Mouse (Mus musculus) v-Abl transformed pro-B cells (cell line): ENCODE measurements around the gene Aqr.
"Not testable (repeated sequence)": the region's sequence is repeated elsewhere in the genome, so short reads cannot be mapped to it uniquely, and the experiment has no call there.

Experiments
- in situ Hi-C, 2 experiments: fragments of 400-800 bp; cut with MboI; formaldehyde crosslinking; loops; one replicate each; pipeline ENCODE4 v1.15.1; 2025; ENCODE audit not compliant: unreplicated experiment in 2 of 2

Gene Aqr

DNA sequence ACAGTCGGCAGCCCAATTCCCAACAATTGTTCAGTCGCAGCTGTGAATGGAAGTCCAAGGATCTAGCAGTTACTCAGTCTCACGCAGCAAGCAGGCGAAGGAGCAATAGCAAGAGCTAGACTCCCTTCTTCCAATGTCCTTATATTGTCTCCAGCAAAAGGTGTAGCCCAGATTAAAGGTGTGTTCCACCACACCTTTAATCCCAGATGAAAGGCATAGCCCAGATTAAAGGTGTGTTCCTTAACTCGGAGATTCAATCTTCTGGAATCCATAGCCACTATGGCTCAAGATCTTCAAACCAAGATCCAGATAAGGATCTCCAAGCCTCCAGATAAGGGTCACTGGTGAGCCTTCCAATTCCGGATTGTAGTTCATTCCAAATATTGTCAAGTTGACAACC is at the start of gene Aqr:
Aqr (minus strand) TSS at position 101 of the 400 bp plus-strand sequence.
- in situ Hi-C loops = not testable (repeated sequence)

DNA sequence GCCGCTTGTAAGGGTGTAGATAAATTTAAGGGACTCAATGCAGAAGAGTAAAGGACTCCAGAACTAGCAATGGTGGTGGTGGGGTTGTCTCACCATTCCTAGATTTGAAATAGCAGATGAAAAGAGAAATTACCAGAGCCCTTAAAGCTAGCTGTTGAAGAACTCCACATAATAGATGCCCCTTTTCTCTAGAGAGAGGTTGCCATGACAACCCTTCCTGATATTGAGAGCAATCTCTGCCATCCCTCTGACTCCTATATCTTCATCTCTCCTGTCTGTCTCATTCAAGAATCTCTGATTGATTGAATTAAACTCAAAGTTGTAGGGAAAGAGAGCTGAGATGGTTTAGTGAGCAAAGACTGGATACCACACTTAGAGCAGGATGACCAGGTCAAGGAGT is 49.7 kb upstream of the Aqr start:
- in situ Hi-C loops = no loop called here

DNA sequence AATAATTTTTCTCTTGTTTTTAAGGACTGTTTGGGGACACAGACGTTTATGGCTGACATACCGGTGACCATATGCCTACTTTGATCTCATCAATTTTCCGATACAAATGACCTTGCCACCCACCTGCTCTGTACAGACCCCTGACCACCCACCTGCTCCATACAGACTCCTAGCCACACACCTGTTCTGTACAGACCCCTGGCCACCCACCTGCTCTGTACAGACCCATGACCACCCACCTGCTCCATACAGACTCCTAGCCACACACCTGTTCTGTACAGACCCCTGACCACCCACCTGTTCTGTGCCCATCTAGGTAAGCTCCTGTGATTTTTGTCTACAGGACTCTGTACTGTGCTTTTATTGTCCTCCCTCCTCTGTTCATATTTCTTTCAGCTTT is 48.8 kb upstream of the Aqr start:
- in situ Hi-C loops = no loop called here

DNA sequence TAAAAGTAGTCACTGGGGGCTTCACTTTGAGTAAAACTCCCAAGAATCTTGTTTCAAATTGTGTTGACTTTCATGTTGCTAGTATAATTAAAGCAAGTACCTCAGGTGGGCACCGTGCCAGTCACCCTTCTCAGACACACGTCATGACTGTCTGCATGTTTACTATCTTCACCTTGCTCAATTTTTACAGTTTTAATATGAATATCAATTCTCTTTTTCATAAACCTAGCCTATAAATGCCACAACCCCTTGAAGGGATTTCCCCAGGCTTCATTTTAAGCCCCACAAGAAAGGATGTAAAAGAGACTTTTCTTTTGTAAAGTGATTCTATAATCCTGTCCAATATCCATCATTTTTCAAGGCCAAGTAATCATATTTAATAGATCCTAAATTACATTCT is 44.4 kb upstream of the Aqr start:
- in situ Hi-C loops = no loop called here

DNA sequence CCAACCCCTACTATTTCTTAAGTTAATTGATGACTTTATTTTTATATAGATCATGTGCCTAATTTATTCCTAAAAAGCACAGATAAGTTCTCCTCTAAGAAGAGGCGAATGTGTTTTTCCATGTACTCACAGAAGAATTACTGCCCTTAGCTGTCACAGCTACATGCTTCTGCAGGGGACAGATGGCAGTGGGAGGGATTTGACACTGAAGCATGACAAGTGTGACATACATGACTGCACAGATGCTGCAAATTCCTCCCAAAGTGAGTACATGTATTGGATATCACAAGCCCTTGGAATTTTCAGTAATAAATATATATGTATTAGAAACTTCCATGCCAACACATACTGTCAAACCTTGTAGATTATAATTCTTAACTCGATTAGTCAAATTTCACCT is 41.8 kb upstream of the Aqr start:
- in situ Hi-C loops = no loop called here

DNA sequence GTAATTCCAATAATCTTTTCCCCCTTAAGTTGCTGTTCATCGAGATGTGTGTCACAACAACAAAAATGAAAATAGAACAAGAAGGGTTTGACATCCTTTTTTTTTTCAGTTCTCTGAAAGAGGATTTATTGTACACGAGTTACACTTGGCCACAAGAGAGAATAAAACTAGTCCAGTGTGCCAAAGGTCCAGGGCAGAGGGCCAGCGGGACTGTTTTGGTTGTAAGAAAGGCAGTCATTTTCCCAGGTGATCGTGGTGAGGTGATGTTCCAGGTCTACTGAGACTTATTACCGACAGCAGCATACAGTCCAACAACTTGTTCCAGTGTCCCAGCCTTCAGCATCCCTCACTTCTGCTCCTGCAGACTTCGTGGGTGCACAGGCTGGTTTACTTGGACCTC is 18.2 kb upstream of the Aqr start:
- in situ Hi-C loops = no loop called here

DNA sequence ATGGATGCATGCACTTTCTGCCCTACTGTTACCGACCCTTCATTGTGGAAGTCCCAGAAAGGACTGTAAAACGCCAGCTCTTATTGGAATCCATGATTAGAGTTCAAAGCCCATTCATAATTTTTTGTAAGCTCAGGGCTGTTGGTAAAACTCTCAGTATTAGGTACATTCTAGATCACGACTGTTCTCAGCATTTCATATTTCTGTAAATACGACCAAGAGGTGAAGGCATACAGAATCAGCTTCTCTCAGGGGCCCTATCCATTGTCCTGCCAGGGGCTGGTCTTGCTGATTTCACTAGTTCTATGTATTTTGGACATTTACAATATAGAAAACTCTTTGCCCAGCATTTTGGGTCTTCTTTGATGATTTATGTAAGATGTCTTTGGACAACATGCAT is 14.8 kb upstream of the Aqr start:
- in situ Hi-C loops = no loop called here

DNA sequence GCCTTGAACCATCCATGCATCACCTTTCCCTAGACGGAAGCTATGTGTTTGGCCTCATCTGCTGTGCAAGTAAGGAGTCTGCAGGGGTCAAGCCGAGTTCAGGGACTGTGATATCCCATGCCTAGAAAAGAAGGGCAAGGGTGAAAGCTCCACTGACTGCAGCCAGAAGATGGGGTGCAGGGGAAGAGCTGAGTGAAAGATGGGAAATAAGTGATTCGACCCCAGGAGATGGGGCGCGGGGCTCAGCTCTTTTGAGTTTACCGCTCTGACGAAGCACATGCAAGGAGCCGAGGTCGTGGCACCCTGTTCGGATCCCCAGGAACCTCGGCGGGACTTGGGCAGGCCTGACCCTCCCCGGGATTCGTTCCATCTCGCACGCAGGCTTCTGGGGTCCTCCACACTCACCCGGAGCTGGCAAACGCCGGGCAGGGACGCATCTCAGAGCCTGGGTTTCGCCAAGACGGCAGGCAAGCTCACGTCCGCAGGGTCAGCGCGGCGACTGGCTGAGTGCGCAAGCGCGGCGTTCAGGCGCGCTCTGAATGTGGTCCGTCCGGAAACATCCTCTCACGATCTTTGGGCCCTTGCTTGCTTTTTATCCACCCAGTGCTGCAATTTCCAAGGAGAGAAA is 14.2 kb upstream of the Aqr start, which contains the start of gene Zfp770:
Zfp770 (minus strand) TSS at position 538 of the 628 bp plus-strand sequence.
- in situ Hi-C loops = no loop called here

DNA sequence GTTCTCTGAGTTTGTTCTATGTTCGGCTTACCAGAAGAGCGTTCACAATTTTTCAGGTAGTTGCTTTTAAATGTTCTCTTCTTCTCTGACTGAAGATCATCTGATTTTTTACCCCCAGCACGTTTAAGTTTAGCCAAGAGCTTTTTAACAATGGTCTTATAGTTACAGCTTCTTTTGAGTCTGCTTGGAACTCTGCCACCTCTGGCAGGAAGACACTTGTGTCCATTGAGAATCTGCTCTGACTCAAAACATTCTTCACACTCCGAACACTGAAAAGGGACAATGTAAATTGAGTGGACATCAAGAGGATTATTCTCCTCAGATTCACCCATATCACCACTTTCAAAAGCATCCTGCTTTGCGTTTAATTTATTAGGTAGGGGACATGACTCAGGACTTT is 9.6 kb upstream of the Aqr start:
- in situ Hi-C loops = no loop called here

DNA sequence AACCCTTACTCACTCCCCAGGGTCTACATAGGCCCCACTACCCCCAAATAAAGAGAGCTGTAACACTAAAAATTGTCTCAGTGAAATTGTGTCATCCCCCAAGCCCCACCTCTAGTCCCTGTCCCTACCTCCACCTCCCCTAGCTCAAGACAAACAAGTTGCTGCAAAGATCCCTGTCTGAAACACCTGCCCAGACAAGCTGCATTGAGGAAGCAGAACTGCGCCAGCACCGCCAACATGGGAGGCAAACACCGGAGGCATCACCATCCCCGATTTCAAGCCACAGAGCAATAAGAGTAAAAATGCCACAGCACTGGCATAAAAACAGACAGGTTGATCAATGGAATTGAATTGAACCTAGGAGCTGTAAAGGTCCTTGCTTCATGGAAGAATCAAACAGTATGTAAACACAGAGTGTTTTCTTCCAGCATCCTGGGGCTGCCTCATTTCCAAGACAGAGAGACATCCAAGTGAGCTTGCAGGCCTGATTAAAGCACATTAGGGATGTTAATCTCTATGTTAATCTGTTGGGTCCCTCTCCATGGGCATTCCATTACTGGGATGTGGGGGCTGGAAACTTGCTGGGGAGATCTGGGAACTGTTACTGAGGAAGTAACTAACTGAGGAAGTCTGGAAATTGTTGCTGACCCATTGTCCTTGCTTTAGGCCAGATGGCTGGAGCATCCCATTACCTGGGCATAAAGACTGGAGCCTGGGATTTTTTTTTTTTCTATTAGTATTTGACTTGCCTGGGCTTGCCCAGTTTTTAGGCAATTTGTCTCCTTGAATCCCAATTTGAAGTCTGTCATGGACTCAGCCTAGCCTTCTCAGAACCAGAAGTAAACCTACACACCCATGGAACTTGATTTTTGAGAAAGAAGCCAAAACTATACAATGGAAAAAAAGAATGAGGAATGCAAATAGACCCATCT is 8.8 kb downstream of the Aqr start:
- in situ Hi-C loops = no loop called here

DNA sequence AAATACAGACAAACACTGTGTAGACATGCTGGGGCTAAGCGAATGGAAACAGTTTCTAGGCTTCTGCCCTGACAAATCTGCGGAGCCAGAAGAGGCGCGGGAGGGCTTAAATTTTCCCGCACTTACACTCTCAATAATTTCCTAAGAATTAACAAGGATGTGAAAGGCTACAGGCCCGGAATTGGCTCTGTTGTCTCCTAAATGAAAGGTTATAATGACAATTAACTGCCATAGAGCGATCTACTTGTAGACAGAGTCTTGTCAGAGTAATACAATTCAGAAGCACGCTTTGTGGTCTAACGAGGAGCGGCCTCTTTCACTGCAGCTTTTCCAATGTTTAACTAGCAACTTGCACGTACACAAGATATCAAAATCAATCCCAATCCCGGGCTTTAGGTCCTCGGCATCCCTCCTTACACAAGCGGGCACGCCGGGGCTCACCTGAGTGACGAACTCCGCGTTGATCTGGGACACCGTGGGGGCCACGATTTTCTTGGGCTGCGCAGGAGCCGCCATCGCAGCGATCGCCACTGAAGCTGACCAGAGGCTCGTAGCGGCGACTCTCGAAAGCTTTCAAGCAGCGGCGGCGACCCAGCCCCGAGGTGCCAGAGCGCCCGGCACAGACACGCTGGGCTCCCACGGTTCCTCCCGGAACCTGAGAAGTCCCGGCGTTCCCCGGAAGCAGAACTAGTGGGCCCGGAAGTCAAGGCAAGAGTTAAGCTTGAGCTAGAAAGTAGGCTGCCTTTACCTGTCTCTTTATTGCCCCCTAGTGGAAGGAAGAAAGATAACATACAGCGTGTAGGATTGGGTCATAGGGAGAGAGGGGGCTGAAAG is 12.0 kb downstream of the Aqr start:
- in situ Hi-C loops = no loop called here

DNA sequence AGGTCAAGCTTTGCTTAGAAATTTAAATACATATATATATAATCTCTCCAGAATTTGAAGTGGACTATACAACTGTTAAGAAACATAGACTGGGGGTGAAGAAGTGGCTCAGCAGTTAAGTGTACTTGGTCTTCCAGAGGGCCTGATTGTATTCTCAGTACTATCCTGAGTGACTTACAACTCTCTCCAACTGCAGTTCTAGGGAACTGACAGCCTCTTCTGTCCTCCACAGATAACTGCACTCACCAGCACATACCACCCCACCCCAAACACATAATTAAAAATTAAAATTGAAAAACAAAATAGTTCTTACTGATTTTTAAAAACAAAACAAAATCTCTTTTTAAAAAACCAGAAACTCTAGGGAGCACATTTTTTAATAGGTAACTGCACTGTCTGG is 13.6 kb downstream of the Aqr start:
- in situ Hi-C loops = no loop called here

DNA sequence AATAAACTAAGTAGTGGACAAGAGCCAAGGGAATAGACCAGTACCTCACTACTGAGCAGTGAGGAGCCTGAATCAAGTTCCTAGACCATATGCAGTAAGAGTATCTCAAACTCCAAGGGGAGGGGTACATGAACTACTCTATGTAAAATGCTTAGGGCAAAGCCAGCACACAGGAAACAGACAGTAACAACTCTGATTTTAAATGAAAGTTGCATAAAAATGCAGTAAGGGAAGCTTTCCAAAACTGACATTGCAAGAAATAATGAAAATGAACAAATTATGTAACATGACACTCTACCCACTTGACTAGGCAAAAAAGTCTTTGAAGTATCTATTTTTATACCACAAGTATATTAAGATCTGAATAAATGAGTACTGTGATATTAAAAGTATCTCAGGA is 19.0 kb downstream of the Aqr start:
- in situ Hi-C loops = no loop called here

DNA sequence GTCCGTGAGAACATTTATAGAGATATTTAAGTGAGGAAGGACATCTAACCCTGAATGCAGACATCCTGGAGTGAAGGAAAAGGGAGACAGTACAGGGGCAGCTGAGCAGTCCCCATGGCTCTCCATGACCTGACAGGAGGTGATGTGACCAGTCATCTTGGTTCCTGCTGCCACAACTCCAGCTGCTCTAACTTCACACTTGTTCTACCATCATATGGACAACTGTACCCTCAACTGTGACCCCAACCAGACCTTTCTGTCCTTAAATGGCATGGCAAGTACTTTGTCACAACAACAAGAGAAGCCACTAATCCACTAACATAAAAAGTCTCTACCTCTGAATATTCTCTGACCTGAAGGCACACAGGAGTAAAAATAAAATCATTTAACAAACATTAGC is 24.8 kb downstream of the Aqr start:
- in situ Hi-C loops = no loop called here

DNA sequence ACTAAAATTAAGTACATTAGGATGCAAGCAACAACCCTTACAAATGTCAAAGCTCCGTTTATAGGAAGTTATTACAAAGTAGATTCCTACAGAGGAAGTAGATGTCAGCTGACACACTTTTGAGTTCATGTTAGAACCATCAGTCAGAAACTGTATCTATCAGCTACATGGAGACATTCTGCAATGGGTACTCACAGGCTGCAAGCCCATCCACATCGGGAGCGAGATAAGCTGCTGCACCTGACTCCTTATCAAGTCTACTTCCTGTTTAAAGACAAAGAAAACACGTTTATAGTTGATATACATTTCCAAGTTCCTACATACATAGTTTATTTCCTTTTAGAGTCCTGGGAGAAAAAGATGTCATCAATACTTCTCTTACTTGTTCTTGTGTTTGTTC is 29.5 kb downstream of the Aqr start:
- in situ Hi-C loops = no loop called here

DNA sequence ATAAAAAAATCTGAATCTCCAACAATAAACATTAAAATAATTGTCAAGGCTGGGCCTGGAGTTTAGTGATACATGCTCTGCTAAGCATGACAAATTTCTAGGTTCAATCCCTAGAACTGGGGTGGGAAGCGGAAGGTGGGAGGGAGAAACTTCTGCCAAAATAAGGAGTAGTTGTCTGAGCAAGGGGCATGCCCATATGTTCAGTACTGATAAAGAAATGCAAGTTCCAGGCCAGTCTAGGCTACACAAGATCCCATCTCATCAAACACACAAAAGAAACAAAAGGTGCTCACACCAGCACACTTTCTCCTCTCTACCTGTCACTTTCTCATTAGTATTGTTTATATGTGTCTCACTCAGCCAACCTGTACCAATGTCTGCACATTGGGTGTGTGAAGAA is 30.2 kb downstream of the Aqr start:
- in situ Hi-C loops = no loop called here

DNA sequence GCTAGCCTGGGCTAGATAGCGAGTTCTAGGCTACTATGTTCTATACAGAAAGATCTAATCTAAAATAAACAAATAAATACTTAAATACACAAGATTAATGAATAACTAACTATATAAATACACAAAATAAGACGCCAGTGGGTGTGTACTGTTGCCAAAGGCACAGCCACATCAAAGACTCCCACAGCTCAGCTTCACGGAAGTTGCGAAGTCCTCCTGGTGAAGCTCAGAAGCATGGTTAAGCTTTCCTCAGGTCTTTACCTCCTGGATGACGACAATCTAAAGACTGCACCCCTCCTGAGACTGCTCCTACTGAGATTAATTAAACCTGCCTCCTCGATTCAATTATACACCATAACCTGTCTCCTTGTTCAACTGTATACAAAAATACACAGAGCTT is 33.6 kb downstream of the Aqr start:
- in situ Hi-C loops = no loop called here

DNA sequence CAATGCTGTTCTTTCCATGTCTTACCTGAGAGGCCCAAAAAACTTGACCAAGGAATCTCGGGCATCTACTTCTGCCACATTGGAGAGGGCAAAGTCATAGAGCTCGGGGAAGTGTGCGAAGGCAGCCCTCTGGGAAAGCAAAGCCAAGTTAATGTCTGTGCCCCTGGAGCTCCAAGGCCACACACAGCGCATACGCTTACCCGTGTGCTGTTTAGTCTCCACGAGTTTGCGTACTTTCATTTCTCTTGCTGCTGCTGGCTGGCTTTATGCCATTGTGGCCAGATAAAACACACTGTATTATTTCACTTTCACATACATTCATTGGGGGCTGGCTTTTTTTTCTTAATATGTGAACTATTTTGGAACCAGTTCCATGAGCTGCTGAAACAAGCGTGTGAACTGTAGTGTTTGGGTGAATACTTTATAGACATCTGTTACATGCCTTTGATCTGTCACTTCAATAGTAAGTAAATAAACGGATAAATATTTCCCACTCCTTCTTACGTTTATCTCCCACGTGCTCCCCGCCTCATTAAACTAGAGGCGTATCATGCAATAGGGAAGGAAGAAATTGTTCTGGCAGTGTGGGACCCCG is 39.9 kb downstream of the Aqr start:
- in situ Hi-C loops = loop anchor here (5.0 to 25.0 kb wide), 2 partner anchors 280 to 660 kb away; no protein-coding TSS in a partner anchor

DNA sequence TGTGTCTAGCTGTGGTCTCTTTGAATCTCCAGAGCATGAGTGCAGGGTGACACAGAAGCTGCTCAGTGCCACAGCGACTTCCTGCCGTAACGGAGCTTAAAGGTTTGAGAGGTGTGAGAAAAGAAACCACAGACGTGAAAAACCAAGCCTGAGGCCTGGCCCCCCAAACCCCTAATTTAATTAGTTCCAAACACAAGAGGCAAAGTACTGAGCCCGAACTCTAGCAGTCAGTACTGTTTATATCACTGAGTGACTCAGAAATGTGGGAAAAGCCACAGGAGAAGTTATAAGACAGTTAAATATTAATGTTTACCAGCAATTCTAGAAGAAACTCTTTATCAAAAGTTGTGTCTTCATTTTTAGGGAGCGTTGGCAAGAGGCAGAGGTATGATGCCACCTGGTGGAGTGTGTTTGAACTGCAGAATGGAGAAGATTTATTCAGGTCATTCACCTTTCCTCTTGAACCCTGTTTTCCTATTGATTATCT is 41.5 kb downstream of the Aqr start:
- in situ Hi-C loops = loop anchor here (5.0 to 25.0 kb wide), 2 partner anchors 278 to 658 kb away; no protein-coding TSS in a partner anchor

DNA sequence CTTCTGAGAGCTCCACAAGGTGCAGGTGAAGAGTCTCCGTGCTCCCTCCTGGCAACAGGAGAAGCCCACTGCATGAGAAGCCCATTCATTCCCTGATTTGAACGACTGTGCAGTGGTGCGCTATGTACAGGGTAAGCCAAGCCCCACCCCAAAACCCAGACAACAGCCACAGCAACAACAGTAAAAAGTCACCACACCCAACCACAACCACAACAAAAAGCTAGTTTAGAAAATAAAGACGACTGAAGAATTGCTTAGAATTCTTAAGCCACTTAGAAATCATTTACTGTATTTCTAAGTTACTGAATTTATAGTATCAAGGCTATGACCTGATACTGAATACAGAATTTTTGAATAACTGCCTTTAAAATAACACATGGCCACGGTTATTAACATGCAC is 41.9 kb downstream of the Aqr start:
- in situ Hi-C loops = loop anchor here (5.0 to 25.0 kb wide), 2 partner anchors 278 to 658 kb away; no protein-coding TSS in a partner anchor
